Mouse (Mus musculus): ENCODE measurements around the gene Rslcan18.

DNA sequence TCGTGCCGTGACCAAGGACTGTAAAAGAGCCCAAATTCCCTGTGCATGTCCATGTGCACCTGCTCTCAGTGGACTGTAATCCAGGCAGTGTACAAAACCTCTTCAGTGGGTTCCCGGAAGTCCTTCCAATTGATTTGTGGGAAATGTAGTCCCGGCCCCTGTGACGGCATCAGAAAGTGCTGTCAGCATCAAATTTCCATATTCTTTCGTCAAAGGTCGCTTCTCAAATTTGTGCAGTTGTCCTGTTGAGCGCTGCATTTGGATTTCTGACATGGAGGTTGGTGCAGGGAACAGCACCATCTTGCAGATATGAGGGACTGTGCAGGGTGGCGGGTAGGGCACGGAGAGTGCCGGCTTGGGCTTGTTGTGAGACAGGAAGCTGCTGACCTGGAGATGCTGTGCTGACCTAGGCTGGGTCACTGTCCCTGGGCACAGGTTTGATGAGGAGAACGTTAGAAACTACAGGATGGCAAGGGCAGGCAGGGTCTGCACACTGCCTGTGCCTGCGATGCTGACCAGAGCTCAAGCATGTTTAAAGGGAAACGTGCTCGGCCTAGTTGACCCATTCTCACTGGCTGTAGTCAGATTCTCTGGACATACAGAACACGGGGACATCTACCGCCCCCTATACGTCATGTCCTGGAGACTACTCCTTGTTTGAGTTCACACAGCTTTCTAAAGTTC lies 12.1 kb upstream of the Rslcan18 start:
- peak; percentile 66; the same call in 1 of the 2 replicates for TF ChIP-seq POLR2A (IDR thresholded peaks at IDR 0.05; ENCODE audit: borderline replicate concordance, insufficient read depth, low read length)
- TF ChIP-seq CTCF (IDR thresholded peaks at IDR 0.05; ENCODE audit: borderline replicate concordance, insufficient read depth, low read depth, low read length), result no peak
